Mouse (Mus musculus): Measurements from ENCODE around the gene OR5BS1P. TPM values are rescaled to one million over a fixed set of nuclear protein-coding genes. Genes with fewer than 3 reads are reported as not detected.

OR5BS1P gene
- total and polyA plus RNA-seq, 2 experiments = not detected

GRCm38 (mm10) chr15:98476281-98476680 lies 6.6 kb downstream of the OR5BS1P start:
- no peaks in the 10 kb centered on the region for H3K27me3 ChIP-seq (ENCODE audit: control insufficient read depth, insufficient read depth, low read length)
- DNase-seq (ENCODE audit: extremely low read depth, low read depth, low spot score) = no peak
- H3K27ac ChIP-seq (replicated peaks; ENCODE audit: insufficient read depth, low read depth, low read length) = no peak overlapping the region
- H3K4me1 ChIP-seq (ENCODE audit: control insufficient read depth, insufficient read depth, low read length) = no peaks in the 10 kb centered on the region
- WGBS = 75% methylated on average over 5 of the region's 5 CpGs
- H3K4me3 ChIP-seq (ENCODE audit: insufficient read depth, low read depth, low read length) = no peak overlapping the region
- no peaks in the 10 kb centered on the region for H3K79me2 ChIP-seq (ENCODE audit: control insufficient read depth, insufficient read depth, low read length)
- H3K36me3 ChIP-seq (ENCODE audit: control insufficient read depth, insufficient read depth, low read length) = no peaks in the 10 kb centered on the region
- TF ChIP-seq CTCF (IDR thresholded peaks at IDR 0.05; ENCODE audit: low read depth, low read length) = no peak
- TF ChIP-seq POLR2A (IDR thresholded peaks at IDR 0.05; ENCODE audit: extremely low read depth, insufficient read depth, low read length) = no peak
- H3K9ac ChIP-seq (ENCODE audit: low read depth, low read length) = no peak overlapping the region

GRCm38 (mm10) chr15:98479568-98480102 lies 9.9 kb downstream of the OR5BS1P start:
- Histone ChIP-seq H3K4me1 (ENCODE audit: control insufficient read depth, insufficient read depth, low read length) (no peaks in the 10 kb centered on the region), H3K9ac (ENCODE audit: low read depth, low read length) (no peak overlapping the region), H3K27me3 (ENCODE audit: control insufficient read depth, insufficient read depth, low read length) (no peaks in the 10 kb centered on the region; the same call in 1 of the 2 replicates), H3K79me2 (ENCODE audit: control insufficient read depth, insufficient read depth, low read length) (no peaks in the 10 kb centered on the region), H3K27ac (replicated peaks; ENCODE audit: insufficient read depth, low read depth, low read length) (no peak overlapping the region), H3K4me3 (ENCODE audit: insufficient read depth, low read depth, low read length) (no peak overlapping the region), H3K36me3 (ENCODE audit: control insufficient read depth, insufficient read depth, low read length) (no peaks in the 10 kb centered on the region)
- TF ChIP-seq CTCF (IDR thresholded peaks at IDR 0.05; ENCODE audit: low read depth, low read length) (no peak), POLR2A (IDR thresholded peaks at IDR 0.05; ENCODE audit: extremely low read depth, insufficient read depth, low read length) (no peak)
- 79% methylated on average over 7 of the region's 7 CpGs for WGBS
- DNase-seq (ENCODE audit: extremely low read depth, low read depth, low spot score) = no peak

GRCm38 (mm10) chr15:98482701-98483100 lies 13.0 kb downstream of the OR5BS1P start, which contains the start of gene Lalba:
Gene Lalba, minus strand, starts transcription at chr15:98482721.
- H3K79me2 ChIP-seq (ENCODE audit: control insufficient read depth, insufficient read depth, low read length) = no peaks in the 10 kb centered on the region
- H3K27me3 ChIP-seq (ENCODE audit: control insufficient read depth, insufficient read depth, low read length) = no peaks in the 10 kb centered on the region; the same call in 1 of the 2 replicates
- H3K4me1 ChIP-seq (ENCODE audit: control insufficient read depth, insufficient read depth, low read length) = no peaks in the 10 kb centered on the region
- H3K36me3 ChIP-seq (ENCODE audit: control insufficient read depth, insufficient read depth, low read length) = no peaks in the 10 kb centered on the region
- TF ChIP-seq CTCF (IDR thresholded peaks at IDR 0.05; ENCODE audit: low read depth, low read length) = no peak
- TF ChIP-seq POLR2A (IDR thresholded peaks at IDR 0.05; ENCODE audit: extremely low read depth, insufficient read depth, low read length) = no peak
- H3K4me3 ChIP-seq (ENCODE audit: insufficient read depth, low read depth, low read length) = no peak within 1 kb of the TSS
- no peak within 1 kb of the TSS for H3K9ac ChIP-seq (ENCODE audit: low read depth, low read length)
- no peak for DNase-seq (ENCODE audit: extremely low read depth, low read depth, low spot score)
- WGBS = 48% methylated on average over 3 of the region's 3 CpGs
- no peak within 1 kb of the TSS for H3K27ac ChIP-seq (replicated peaks; ENCODE audit: insufficient read depth, low read depth, low read length)

- Histone ChIP-seq H3K4me3 (ENCODE audit: insufficient read depth, low read depth, low read length) (no peak overlapping the region), H3K27ac (replicated peaks; ENCODE audit: insufficient read depth, low read depth, low read length) (peak overlapping the region; percentile 52)
These were observed 14.5 kb downstream of the OR5BS1P start for GRCm38 (mm10) chr15:98483907-98484886.

GRCm38 (mm10) chr15:98486433-98487021 lies 16.8 kb downstream of the OR5BS1P start:
- Histone ChIP-seq H3K79me2 (ENCODE audit: control insufficient read depth, insufficient read depth, low read length) (no peaks in the 10 kb centered on the region), H3K27ac (replicated peaks; ENCODE audit: insufficient read depth, low read depth, low read length) (no peak overlapping the region), H3K4me3 (ENCODE audit: insufficient read depth, low read depth, low read length) (no peak overlapping the region), H3K4me1 (ENCODE audit: control insufficient read depth, insufficient read depth, low read length) (no peaks in the 10 kb centered on the region), H3K36me3 (ENCODE audit: control insufficient read depth, insufficient read depth, low read length) (no peaks in the 10 kb centered on the region), H3K9ac (ENCODE audit: low read depth, low read length) (no peak overlapping the region), H3K27me3 (ENCODE audit: control insufficient read depth, insufficient read depth, low read length) (no peaks in the 10 kb centered on the region; the same call in 1 of the 2 replicates)
- 90% methylated on average over 8 of the region's 8 CpGs for WGBS
- no peak for DNase-seq (ENCODE audit: extremely low read depth, low read depth, low spot score)
- TF ChIP-seq CTCF (IDR thresholded peaks at IDR 0.05; ENCODE audit: low read depth, low read length) (no peak), POLR2A (IDR thresholded peaks at IDR 0.05; ENCODE audit: extremely low read depth, insufficient read depth, low read length) (no peak)

More at GRCm38 (mm10) chr15:98483907-98484886, 14.5 kb downstream of the OR5BS1P start:
- Histone ChIP-seq H3K36me3 (ENCODE audit: control insufficient read depth, insufficient read depth, low read length) (no peaks in the 10 kb centered on the region), H3K27me3 (ENCODE audit: control insufficient read depth, insufficient read depth, low read length) (no peaks in the 10 kb centered on the region; the same call in 1 of the 2 replicates), H3K79me2 (ENCODE audit: control insufficient read depth, insufficient read depth, low read length) (no peaks in the 10 kb centered on the region), H3K4me1 (ENCODE audit: control insufficient read depth, insufficient read depth, low read length) (no peaks in the 10 kb centered on the region), H3K9ac (ENCODE audit: low read depth, low read length) (no peak overlapping the region)
- WGBS = 72% methylated on average over 18 of the region's 18 CpGs
- DNase-seq (ENCODE audit: extremely low read depth, low read depth, low spot score) = peak; percentile 44
- TF ChIP-seq POLR2A (IDR thresholded peaks at IDR 0.05; ENCODE audit: extremely low read depth, insufficient read depth, low read length) (no peak), CTCF (IDR thresholded peaks at IDR 0.05; ENCODE audit: low read depth, low read length) (no peak)

Data from liver, adult 2 months (tissue).